Mouse (Mus musculus): ENCODE results near the gene Rgs7.

DNA sequence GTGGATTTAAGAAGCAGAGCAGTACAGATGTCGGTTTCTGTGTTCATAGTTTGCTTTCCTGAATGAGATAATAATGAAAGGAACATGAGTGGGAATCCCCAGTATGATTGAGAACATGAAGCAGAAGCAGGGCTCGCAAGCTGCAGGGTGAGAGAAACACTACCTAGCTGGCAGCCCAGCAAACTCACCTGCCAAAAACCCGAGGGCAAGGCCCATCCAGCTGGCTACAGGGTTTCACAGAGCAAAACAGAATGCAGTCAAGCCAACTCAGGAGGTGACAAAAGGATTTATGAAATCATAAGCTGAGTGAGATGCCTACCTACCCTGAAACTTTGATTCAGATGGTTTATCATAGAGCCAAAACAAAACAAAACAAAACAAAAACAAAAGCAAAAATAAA, 307.6 kb downstream of the Rgs7 start:
- no peak for TF ChIP-seq GABPA (IDR thresholded peaks at IDR 0.05; ENCODE audit: low read depth, low read length)
- TF ChIP-seq GATA1 (IDR thresholded peaks at IDR 0.05; ENCODE audit: low read depth, low read length) = no peak
- no peak for TF ChIP-seq POLR2AphosphoS2 (IDR thresholded peaks at IDR 0.05; ENCODE audit: low read length)
- TF ChIP-seq MAFK (IDR thresholded peaks at IDR 0.05; ENCODE audit: borderline replicate concordance, low read depth, low read length) = no peak
- TF ChIP-seq POLR2A (IDR thresholded peaks at IDR 0.05; ENCODE audit: control insufficient read depth in 1 of 2, insufficient read depth in 1 of 2, low read depth in 1 of 2, low read length in 2 of 2, poor library complexity in 1 of 2) = no peak
- no peak for TF ChIP-seq USF2 (IDR thresholded peaks at IDR 0.05; ENCODE audit: borderline replicate concordance in 1 of 2, insufficient read depth in 1 of 2, low read depth in 1 of 2, low read length in 2 of 2)
- TF ChIP-seq ZNF384 (IDR thresholded peaks at IDR 0.05; ENCODE audit: low read depth, low read length) = no peak
- no peak for TF ChIP-seq CTCF (IDR thresholded peaks at IDR 0.05 in 2 of 3, conservative IDR thresholded peaks at IDR 0.05 in 1 of 3; ENCODE audit: control insufficient read depth in 1 of 3, insufficient read depth in 1 of 3, low read depth in 2 of 3, low read length in 3 of 3, poor library complexity in 1 of 3, severe bottlenecking in 1 of 3)

All from MEL (cell line).